Mouse (Mus musculus): ENCODE results near the gene Birc2. TPM values are rescaled to one million over a fixed set of nuclear protein-coding genes. Genes with fewer than 3 reads are reported as not detected.

Birc2 gene
- total RNA-seq (2014; rRNA removed; ENCODE audit: low replicate concordance) (26.8 and 32.8 TPM in 2 replicates), polyA plus RNA-seq (2015; fragmentation: Nextera tagmentation; extraction: Ambion mirVana) (21.3 and 23.0 TPM in 2 replicates)

DNA sequence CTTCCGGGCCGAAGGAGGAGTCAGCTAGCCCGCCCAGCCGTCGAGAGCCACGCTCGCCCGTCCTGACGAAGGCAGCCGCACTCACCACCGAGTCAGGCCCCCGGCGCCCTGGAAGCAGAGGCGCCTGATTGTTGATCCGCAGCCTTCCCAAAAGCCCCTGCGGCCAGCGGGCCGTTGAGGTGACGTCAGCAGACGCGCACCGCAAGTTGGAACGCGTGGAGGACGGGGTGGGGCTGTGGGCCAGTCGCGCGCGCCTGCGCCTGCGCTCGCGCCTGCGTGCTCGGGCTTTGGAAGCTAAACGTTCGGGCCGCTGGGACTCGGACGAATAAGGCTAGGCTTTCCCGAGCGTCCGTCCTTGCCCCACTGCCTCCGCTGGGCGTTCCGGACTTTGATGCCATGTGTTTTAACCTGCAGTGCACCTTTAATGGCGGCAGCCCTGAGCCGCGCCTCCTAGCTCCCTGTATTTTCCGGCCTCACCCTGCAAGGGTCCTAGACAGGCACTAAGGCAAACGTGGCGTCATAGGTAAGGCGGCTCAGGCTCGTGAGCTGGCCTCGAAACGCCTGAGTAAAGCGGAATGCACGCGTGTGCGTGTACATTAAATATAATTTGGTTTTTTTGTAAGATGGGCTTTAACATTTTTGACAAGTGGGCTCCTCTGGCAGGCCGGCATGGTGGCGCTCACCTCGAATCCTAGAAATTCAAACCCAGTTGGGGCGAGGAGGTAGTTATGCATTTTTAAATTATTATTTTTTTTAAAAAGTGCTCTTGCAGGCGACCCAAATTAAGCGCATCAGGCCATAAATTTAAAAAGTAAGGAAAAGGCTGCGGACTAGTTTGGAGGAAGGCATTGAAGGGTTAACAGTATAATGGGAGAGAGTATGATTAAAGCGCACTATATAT lies at the start of gene Birc2:
Gene Birc2 (minus strand): TSS at position 160 of the 901 bp plus-strand sequence.
- ATAC-seq (ENCODE audit: insufficient read depth, low read depth), result peak; percentile 98
- Histone ChIP-seq H3K4me3 (ENCODE audit: low read depth, low read length) (peak within 1 kb of the TSS; percentile 79), H3K9me3 (replicated peaks; ENCODE audit: control insufficient read depth, low read length) (no peaks in the 10 kb centered on the region), H3K4me1 (ENCODE audit: control insufficient read depth, insufficient read depth) (peaks cover 14% of the 10 kb centered on the region), H3K27ac (ENCODE audit: low read depth) (peak within 1 kb of the TSS; percentile 97), H3K4me2 (ENCODE audit: low read depth, low read length) (peak within 1 kb of the TSS; percentile 93), H3K27me3 (ENCODE audit: control insufficient read depth, insufficient read depth, low read length) (no peaks in the 10 kb centered on the region), H3K36me3 (replicated peaks; ENCODE audit: control insufficient read depth, insufficient read depth, low read length) (peaks cover 13% of the 10 kb centered on the region), H3K9ac (replicated peaks; ENCODE audit: low read depth, low read length) (peak within 1 kb of the TSS; percentile 91)
- DNase-seq (ENCODE audit: low spot score), result peak; percentile 95
- WGBS, result under 1% methylated on average over 68 of the region's 68 CpGs
- peak; percentile 90; the same call in 1 of the 2 replicates for TF ChIP-seq EP300 (IDR thresholded peaks at IDR 0.05; ENCODE audit: low read depth)
- no peak for TF ChIP-seq CTCF (IDR thresholded peaks at IDR 0.05; ENCODE audit: low read depth)

DNA sequence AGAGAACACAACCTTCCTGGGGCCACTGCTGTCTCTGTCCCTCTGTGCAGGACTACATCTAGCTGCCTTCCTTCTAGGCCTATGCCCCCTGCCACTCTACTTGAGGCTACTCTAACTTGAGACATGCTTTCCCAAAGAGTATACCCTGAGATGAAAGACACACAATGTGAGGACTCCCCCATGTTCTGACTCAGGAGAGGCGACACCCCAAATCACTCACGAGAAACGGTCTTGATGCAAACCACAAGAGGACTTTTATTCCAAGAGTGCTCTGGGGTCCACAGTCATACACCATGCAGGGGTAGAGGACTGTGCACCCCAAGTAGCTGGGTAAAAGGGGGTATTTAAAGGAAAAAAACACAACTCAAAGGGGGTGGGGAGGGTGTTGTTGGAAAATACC lies 47.5 kb upstream of the Birc2 start:
- Histone ChIP-seq H3K4me1 (ENCODE audit: control insufficient read depth, insufficient read depth) (no peaks in the 10 kb centered on the region), H3K9me3 (replicated peaks; ENCODE audit: control insufficient read depth, low read length) (peaks cover 9% of the 10 kb centered on the region; the same call in 1 of the 2 replicates), H3K27ac (ENCODE audit: low read depth) (no peak overlapping the region), H3K27me3 (ENCODE audit: control insufficient read depth, insufficient read depth, low read length) (no peaks in the 10 kb centered on the region), H3K9ac (replicated peaks; ENCODE audit: low read depth, low read length) (no peak overlapping the region), H3K4me3 (ENCODE audit: low read depth, low read length) (no peak overlapping the region), H3K36me3 (replicated peaks; ENCODE audit: control insufficient read depth, insufficient read depth, low read length) (no peaks in the 10 kb centered on the region), H3K4me2 (ENCODE audit: low read depth, low read length) (no peak overlapping the region)
- TF ChIP-seq CTCF (IDR thresholded peaks at IDR 0.05; ENCODE audit: low read depth), result no peak
- TF ChIP-seq EP300 (IDR thresholded peaks at IDR 0.05; ENCODE audit: low read depth), result no peak
- WGBS, result 97% methylated on average over 3 of the region's 3 CpGs
- ATAC-seq (ENCODE audit: insufficient read depth, low read depth) (no peak), DNase-seq (ENCODE audit: low spot score) (no peak)

DNA sequence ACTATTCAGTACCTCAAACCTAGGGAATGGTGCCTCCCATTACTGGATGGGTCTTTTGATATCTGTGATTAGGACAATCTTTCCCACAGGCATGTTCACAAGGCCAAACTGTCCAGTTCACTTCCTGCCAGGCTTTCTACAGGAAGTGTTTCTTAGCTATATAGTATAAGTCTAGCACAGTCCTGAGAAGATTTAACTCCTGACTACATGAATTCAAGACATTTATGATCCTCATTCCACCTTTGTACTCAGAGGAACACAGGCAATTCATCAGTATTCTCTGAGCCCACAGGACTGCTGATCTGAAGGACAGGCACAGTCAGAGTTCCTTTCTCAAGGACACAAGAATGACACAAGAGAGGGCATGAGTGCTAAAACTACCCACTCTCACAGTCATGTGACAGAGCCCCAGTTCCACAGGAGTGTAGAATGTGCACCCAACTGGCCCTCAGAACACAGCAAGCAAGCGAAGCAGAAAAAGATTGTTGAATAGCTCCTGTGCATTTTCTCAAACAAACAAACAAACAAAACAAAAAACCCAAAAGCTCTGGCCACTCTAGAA lies 45.5 kb upstream of the Birc2 start:
- Histone ChIP-seq H3K4me3 (ENCODE audit: low read depth, low read length) (no peak overlapping the region), H3K9me3 (replicated peaks; ENCODE audit: control insufficient read depth, low read length) (peaks cover 9% of the 10 kb centered on the region; the same call in 1 of the 2 replicates), H3K4me1 (ENCODE audit: control insufficient read depth, insufficient read depth) (no peaks in the 10 kb centered on the region), H3K4me2 (ENCODE audit: low read depth, low read length) (no peak overlapping the region), H3K27me3 (ENCODE audit: control insufficient read depth, insufficient read depth, low read length) (no peaks in the 10 kb centered on the region), H3K36me3 (replicated peaks; ENCODE audit: control insufficient read depth, insufficient read depth, low read length) (no peaks in the 10 kb centered on the region), H3K9ac (replicated peaks; ENCODE audit: low read depth, low read length) (no peak overlapping the region), H3K27ac (ENCODE audit: low read depth) (no peak overlapping the region)
- TF ChIP-seq CTCF (IDR thresholded peaks at IDR 0.05; ENCODE audit: low read depth) (no peak), EP300 (IDR thresholded peaks at IDR 0.05; ENCODE audit: low read depth) (no peak)
- 89% methylated on average over 1 of the region's 1 CpGs for WGBS
- DNase-seq (ENCODE audit: low spot score) (no peak), ATAC-seq (ENCODE audit: insufficient read depth, low read depth) (no peak)

DNA sequence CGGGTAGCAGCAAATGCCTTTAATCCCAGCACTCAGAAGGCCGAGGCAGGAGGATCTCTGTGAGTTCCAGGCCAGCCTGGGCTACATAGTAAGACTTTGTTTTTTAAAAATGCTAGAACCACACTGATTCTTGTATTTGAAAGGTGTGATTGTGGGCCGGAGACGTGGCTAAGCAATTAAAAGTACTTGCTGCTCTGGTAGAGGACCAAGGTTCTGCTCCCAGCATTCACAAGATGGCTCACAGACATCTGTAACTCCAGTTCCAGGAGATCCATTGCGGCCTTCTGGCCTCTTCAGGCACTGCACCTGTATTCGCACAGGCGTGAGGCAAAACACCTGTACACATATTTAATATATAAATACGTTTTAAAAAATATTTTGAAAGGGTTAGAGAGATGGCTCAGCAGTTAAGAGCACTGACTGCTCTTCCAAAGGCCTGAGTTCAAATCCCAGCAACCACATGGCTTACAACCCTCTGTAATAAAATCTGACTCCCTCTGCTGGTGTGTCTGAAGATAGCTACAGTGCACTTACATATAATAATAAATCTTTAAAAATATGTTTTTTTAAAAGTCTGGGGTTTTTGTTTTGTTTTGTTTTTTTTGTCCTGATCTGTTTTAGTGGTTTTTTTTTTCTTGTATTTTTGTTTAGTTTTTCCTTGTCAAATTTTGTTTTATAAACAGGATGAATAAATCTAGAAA lies 36.8 kb upstream of the Birc2 start:
- WGBS, result 90% methylated on average over 8 of the region's 8 CpGs

DNA sequence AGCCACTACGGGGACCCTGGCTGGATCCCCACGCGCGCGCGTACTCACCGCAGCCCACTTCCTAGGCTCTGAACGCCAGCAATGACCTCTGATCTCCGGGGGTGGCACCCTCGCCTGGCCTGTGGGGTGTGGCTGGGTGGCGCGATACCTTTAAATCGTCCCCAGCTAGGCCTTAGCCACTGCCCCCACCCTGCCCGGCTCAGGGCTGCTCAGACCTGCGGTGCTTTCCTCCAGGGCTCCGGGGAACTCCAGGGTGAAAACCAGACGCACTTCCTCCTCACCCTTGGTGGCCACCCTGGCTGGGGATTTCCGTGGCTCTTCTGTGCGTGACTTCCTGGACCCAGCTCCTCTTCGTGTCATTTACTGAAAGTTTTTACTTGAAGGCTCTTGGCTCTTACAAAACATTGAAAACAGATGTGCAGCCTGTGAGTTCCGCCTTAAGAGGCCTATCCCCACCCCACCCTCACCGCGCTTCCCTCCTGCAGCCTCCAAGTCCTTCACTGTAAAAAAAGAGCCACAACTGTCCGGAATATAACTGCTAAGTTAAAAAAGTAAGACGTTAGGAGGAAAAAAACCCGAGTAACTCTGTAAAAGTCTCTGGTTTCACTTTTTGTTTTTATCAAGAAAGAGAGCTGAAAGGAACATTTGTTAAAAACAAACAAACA lies 36.0 kb upstream of the Birc2 start, which contains the start of gene Birc3:
Gene Birc3 (minus strand): TSS at position 412 of the 665 bp plus-strand sequence.
- peak within 1 kb of the TSS; percentile 55 for H3K4me3 ChIP-seq (ENCODE audit: low read depth, low read length)
- H3K9ac ChIP-seq (replicated peaks; ENCODE audit: low read depth, low read length), result peak within 1 kb of the TSS; percentile 75
- peak; percentile 57 for DNase-seq (ENCODE audit: low spot score)
- peak within 1 kb of the TSS; percentile 74 for H3K27ac ChIP-seq (ENCODE audit: low read depth)
- H3K4me1 ChIP-seq (ENCODE audit: control insufficient read depth, insufficient read depth), result no peaks in the 10 kb centered on the region
- H3K36me3 ChIP-seq (replicated peaks; ENCODE audit: control insufficient read depth, insufficient read depth, low read length), result no peaks in the 10 kb centered on the region
- no peaks in the 10 kb centered on the region for H3K27me3 ChIP-seq (ENCODE audit: control insufficient read depth, insufficient read depth, low read length)
- TF ChIP-seq EP300 (IDR thresholded peaks at IDR 0.05; ENCODE audit: low read depth) (no peak), CTCF (IDR thresholded peaks at IDR 0.05; ENCODE audit: low read depth) (no peak)
- ATAC-seq (ENCODE audit: insufficient read depth, low read depth), result peak; percentile 88
- H3K9me3 ChIP-seq (replicated peaks; ENCODE audit: control insufficient read depth, low read length), result no peaks in the 10 kb centered on the region
- H3K4me2 ChIP-seq (ENCODE audit: low read depth, low read length), result peak within 1 kb of the TSS; percentile 80
- WGBS, result 3% methylated on average over 20 of the region's 26 CpGs

More for the DNA sequence above, 36.8 kb upstream of the Birc2 start:
- Histone ChIP-seq H3K4me1 (ENCODE audit: control insufficient read depth, insufficient read depth) (no peaks in the 10 kb centered on the region), H3K9ac (replicated peaks; ENCODE audit: low read depth, low read length) (no peak overlapping the region), H3K36me3 (replicated peaks; ENCODE audit: control insufficient read depth, insufficient read depth, low read length) (no peaks in the 10 kb centered on the region), H3K27me3 (ENCODE audit: control insufficient read depth, insufficient read depth, low read length) (no peaks in the 10 kb centered on the region), H3K9me3 (replicated peaks; ENCODE audit: control insufficient read depth, low read length) (no peaks in the 10 kb centered on the region), H3K4me3 (ENCODE audit: low read depth, low read length) (no peak overlapping the region), H3K4me2 (ENCODE audit: low read depth, low read length) (peak overlapping the region; percentile 80; the same call in 1 of the 2 replicates), H3K27ac (ENCODE audit: low read depth) (peak overlapping the region; percentile 74; the same call in 1 of the 2 replicates)
- ATAC-seq (ENCODE audit: insufficient read depth, low read depth) (no peak), DNase-seq (ENCODE audit: low spot score) (no peak)
- TF ChIP-seq EP300 (IDR thresholded peaks at IDR 0.05; ENCODE audit: low read depth) (no peak), CTCF (IDR thresholded peaks at IDR 0.05; ENCODE audit: low read depth) (no peak)
